Mouse (Mus musculus): ENCODE results near the gene Myt1l. TPM values are rescaled to one million over a fixed set of nuclear protein-coding genes. Genes with fewer than 3 reads are reported as not detected.

The Myt1l gene
- polyA plus RNA-seq, 1 experiment: 0.11 TPM

- H3K27me3 ChIP-seq (ENCODE audit: control insufficient read depth, insufficient read depth, low read length): no peaks in the 10 kb centered on the region
- 88% methylated on average over 5 of the region's 5 CpGs for WGBS
- TF ChIP-seq CTCF (IDR thresholded peaks at IDR 0.05; ENCODE audit: borderline replicate concordance, control insufficient read depth, extremely low read depth, insufficient read depth, low read length, poor library complexity) (no peak), POLR2A (IDR thresholded peaks at IDR 0.05; ENCODE audit: control insufficient read depth, extremely low read depth, insufficient read depth, low read length, poor library complexity) (no peak)
- no peak overlapping the region for H3K4me3 ChIP-seq (ENCODE audit: control insufficient read depth, insufficient read depth, low read length)
- no peak for DNase-seq
- no peaks in the 10 kb centered on the region for H3K36me3 ChIP-seq (ENCODE audit: control insufficient read depth, insufficient read depth, low read length)
- H3K27ac ChIP-seq (ENCODE audit: control insufficient read depth, insufficient read depth, low read length): no peak overlapping the region
- no peaks in the 10 kb centered on the region for H3K4me1 ChIP-seq (replicated peaks; ENCODE audit: control insufficient read depth, insufficient read depth, low read length)
These were observed 227.1 kb downstream of the Myt1l start for GRCm38 (mm10) chr12:29755086-29755871.

GRCm38 (mm10) chr12:29755872-29756265 is 227.7 kb downstream of the Myt1l start:
- H3K4me1 ChIP-seq (replicated peaks; ENCODE audit: control insufficient read depth, insufficient read depth, low read length): no peaks in the 10 kb centered on the region
- H3K27ac ChIP-seq (ENCODE audit: control insufficient read depth, insufficient read depth, low read length): no peak overlapping the region
- DNase-seq: no peak
- H3K4me3 ChIP-seq (ENCODE audit: control insufficient read depth, insufficient read depth, low read length): no peak overlapping the region
- no peak for TF ChIP-seq CTCF (IDR thresholded peaks at IDR 0.05; ENCODE audit: borderline replicate concordance, control insufficient read depth, extremely low read depth, insufficient read depth, low read length, poor library complexity)
- TF ChIP-seq POLR2A (IDR thresholded peaks at IDR 0.05; ENCODE audit: control insufficient read depth, extremely low read depth, insufficient read depth, low read length, poor library complexity): no peak
- H3K36me3 ChIP-seq (ENCODE audit: control insufficient read depth, insufficient read depth, low read length): no peaks in the 10 kb centered on the region
- no peaks in the 10 kb centered on the region for H3K27me3 ChIP-seq (ENCODE audit: control insufficient read depth, insufficient read depth, low read length)
- WGBS: 84% methylated on average over 3 of the region's 3 CpGs

- TF ChIP-seq POLR2A (IDR thresholded peaks at IDR 0.05; ENCODE audit: control insufficient read depth, extremely low read depth, insufficient read depth, low read length, poor library complexity) (no peak), CTCF (IDR thresholded peaks at IDR 0.05; ENCODE audit: borderline replicate concordance, control insufficient read depth, extremely low read depth, insufficient read depth, low read length, poor library complexity) (no peak)
- Histone ChIP-seq H3K36me3 (ENCODE audit: control insufficient read depth, insufficient read depth, low read length) (no peaks in the 10 kb centered on the region), H3K27me3 (ENCODE audit: control insufficient read depth, insufficient read depth, low read length) (no peaks in the 10 kb centered on the region), H3K27ac (ENCODE audit: control insufficient read depth, insufficient read depth, low read length) (no peak overlapping the region), H3K4me1 (replicated peaks; ENCODE audit: control insufficient read depth, insufficient read depth, low read length) (no peaks in the 10 kb centered on the region), H3K4me3 (ENCODE audit: control insufficient read depth, insufficient read depth, low read length) (no peak overlapping the region)
- 87% methylated on average over 4 of the region's 4 CpGs for WGBS
- DNase-seq: no peak
These were observed 232.4 kb downstream of the Myt1l start for GRCm38 (mm10) chr12:29760611-29761010.

- Histone ChIP-seq H3K27ac (ENCODE audit: control insufficient read depth, insufficient read depth, low read length) (no peak overlapping the region), H3K36me3 (ENCODE audit: control insufficient read depth, insufficient read depth, low read length) (no peaks in the 10 kb centered on the region), H3K27me3 (ENCODE audit: control insufficient read depth, insufficient read depth, low read length) (no peaks in the 10 kb centered on the region), H3K4me1 (replicated peaks; ENCODE audit: control insufficient read depth, insufficient read depth, low read length) (no peaks in the 10 kb centered on the region), H3K4me3 (ENCODE audit: control insufficient read depth, insufficient read depth, low read length) (no peak overlapping the region)
- WGBS: 97% methylated on average over 1 of the region's 1 CpGs
- TF ChIP-seq POLR2A (IDR thresholded peaks at IDR 0.05; ENCODE audit: control insufficient read depth, extremely low read depth, insufficient read depth, low read length, poor library complexity) (no peak), CTCF (IDR thresholded peaks at IDR 0.05; ENCODE audit: borderline replicate concordance, control insufficient read depth, extremely low read depth, insufficient read depth, low read length, poor library complexity) (no peak)
- DNase-seq: no peak
These were observed 238.0 kb downstream of the Myt1l start for GRCm38 (mm10) chr12:29766158-29766557.

- no peak for TF ChIP-seq CTCF (IDR thresholded peaks at IDR 0.05; ENCODE audit: borderline replicate concordance, control insufficient read depth, extremely low read depth, insufficient read depth, low read length, poor library complexity)
- no peak for TF ChIP-seq POLR2A (IDR thresholded peaks at IDR 0.05; ENCODE audit: control insufficient read depth, extremely low read depth, insufficient read depth, low read length, poor library complexity)
- DNase-seq: no peak
- whole genome bisulfite sequencing: 83% methylated on average over 3 of the region's 3 CpGs
These were observed 243.6 kb downstream of the Myt1l start for GRCm38 (mm10) chr12:29771791-29772190.

GRCm38 (mm10) chr12:29772401-29772800 is 244.2 kb downstream of the Myt1l start:
- no peak overlapping the region for H3K27ac ChIP-seq (ENCODE audit: control insufficient read depth, insufficient read depth, low read length)
- no peak overlapping the region for H3K4me3 ChIP-seq (ENCODE audit: control insufficient read depth, insufficient read depth, low read length)
- no peaks in the 10 kb centered on the region for H3K27me3 ChIP-seq (ENCODE audit: control insufficient read depth, insufficient read depth, low read length)
- no peaks in the 10 kb centered on the region for H3K36me3 ChIP-seq (ENCODE audit: control insufficient read depth, insufficient read depth, low read length)
- no peak for TF ChIP-seq POLR2A (IDR thresholded peaks at IDR 0.05; ENCODE audit: control insufficient read depth, extremely low read depth, insufficient read depth, low read length, poor library complexity)
- no peak for TF ChIP-seq CTCF (IDR thresholded peaks at IDR 0.05; ENCODE audit: borderline replicate concordance, control insufficient read depth, extremely low read depth, insufficient read depth, low read length, poor library complexity)
- H3K4me1 ChIP-seq (replicated peaks; ENCODE audit: control insufficient read depth, insufficient read depth, low read length): no peaks in the 10 kb centered on the region
- no peak for DNase-seq

More at GRCm38 (mm10) chr12:29771791-29772190, 243.6 kb downstream of the Myt1l start:
- Histone ChIP-seq H3K27ac (ENCODE audit: control insufficient read depth, insufficient read depth, low read length) (no peak overlapping the region), H3K36me3 (ENCODE audit: control insufficient read depth, insufficient read depth, low read length) (no peaks in the 10 kb centered on the region), H3K4me1 (replicated peaks; ENCODE audit: control insufficient read depth, insufficient read depth, low read length) (no peaks in the 10 kb centered on the region), H3K27me3 (ENCODE audit: control insufficient read depth, insufficient read depth, low read length) (no peaks in the 10 kb centered on the region), H3K4me3 (ENCODE audit: control insufficient read depth, insufficient read depth, low read length) (no peak overlapping the region)

Data from thymus, adult 2 months (tissue).